22 mouse cellular contexts compared by ENCODE assay signal in genomic region chr6:124670281-124670900, GRCm38 (mm10). TPM values are rescaled to one million over a fixed set of nuclear protein-coding genes. Genes with fewer than 3 reads are reported as not detected.
A peak's percentile ranks its signal among the peaks of the same experiment; 100 is the strongest.
DNase-seq lines count a peak whose midpoint lies in the region; ATAC-seq and TF ChIP-seq lines count a peak whose summit lies in the region.
"Had no signal": no experiment of that assay in that cellular context is flagged by ENCODE, and none has a peak within 500 bp of the region (broad histone marks: within the 10 kb centered on the region; RNA-seq: fewer than 3 reads in every experiment).

No protein-coding gene starts in this region.

- no peaks in the 10 kb centered on the region for H3K9me3 ChIP-seq in hindbrain, embryonic 13.5 days
- no peaks in the 10 kb centered on the region for H3K9me3 ChIP-seq in forebrain, embryonic 10.5 days
- H3K9me3 ChIP-seq: embryonic facial prominence, embryonic 12.5 days; forebrain, embryonic 13.5 days; G1E; heart, embryonic 13.5 days; hindbrain, embryonic 12.5 days had no signal

- H3K27ac ChIP-seq in bone marrow, adult 2 months (ENCODE audit: control insufficient read depth, insufficient read depth, low read depth, low read length, poor library complexity), result 0 out of 2 replicates have a peak overlapping the region, but pooled peaks have one; percentile 13
- H3K27ac ChIP-seq in hindbrain, embryonic 13.5 days, result no peak overlapping the region
- no peak overlapping the region for H3K27ac ChIP-seq in forebrain, embryonic 10.5 days
- H3K27ac ChIP-seq: embryonic facial prominence, embryonic 12.5 days; forebrain, embryonic 13.5 days; heart, embryonic 13.5 days; hindbrain, embryonic 12.5 days; hindbrain, postnatal 0 days had no signal

- H3K4me1 ChIP-seq in bone marrow, adult 2 months (ENCODE audit: control insufficient read depth, insufficient read depth, low read length), result peaks cover 1% of the 10 kb centered on the region; the same call in 1 of the 2 replicates
- H3K4me1 ChIP-seq in hindbrain, embryonic 13.5 days (replicated peaks), result no peaks in the 10 kb centered on the region
- peaks cover 12% of the 10 kb centered on the region for H3K4me1 ChIP-seq in forebrain, embryonic 10.5 days
- H3K4me1 ChIP-seq: forebrain, embryonic 13.5 days had no signal

- ATAC-seq in cerebellum, adult (ENCODE audit: insufficient number of reproducible peaks, low FRiP score, low TSS enrichment), result no peak
- ATAC-seq in hindbrain, embryonic 13.5 days (ENCODE audit: low FRiP score), result no peak
- ATAC-seq: CD4-positive, CD25-positive, alpha-beta regulatory T cell, adult 4 months; forebrain, embryonic 13.5 days; forebrain, postnatal 0 days; hindbrain, postnatal 0 days had no signal

- H3K36me3 ChIP-seq in hindbrain, embryonic 13.5 days, result peaks cover 13% of the 10 kb centered on the region
- H3K36me3 ChIP-seq in forebrain, embryonic 10.5 days (replicated peaks), result peaks cover 18% of the 10 kb centered on the region
- H3K36me3 ChIP-seq: embryonic facial prominence, embryonic 12.5 days; hindbrain, embryonic 12.5 days had no signal

- H3K4me3 ChIP-seq in bone marrow, adult 2 months (replicated peaks; ENCODE audit: control insufficient read depth, low read depth, low read length), result no peak overlapping the region
- H3K4me3 ChIP-seq in hindbrain, embryonic 13.5 days, result no peak overlapping the region
- H3K4me3 ChIP-seq in forebrain, embryonic 10.5 days, result no peak overlapping the region
- H3K4me3 ChIP-seq: embryonic facial prominence, embryonic 12.5 days; forebrain, embryonic 13.5 days; heart, embryonic 13.5 days; hindbrain, embryonic 12.5 days had no signal

- TF ChIP-seq CTCF in bone marrow, adult 2 months (IDR thresholded peaks at IDR 0.05; ENCODE audit: control insufficient read depth, insufficient read depth, low read length), result no peak

- WGBS in bone marrow, adult 2 months, result 89% methylated on average over 7 of the region's 7 CpGs
- 92% methylated on average over 7 of the region's 7 CpGs for WGBS in hindbrain, embryonic 13.5 days
- WGBS in forebrain, embryonic 10.5 days, result 92% methylated on average over 7 of the region's 7 CpGs

- no peak overlapping the region for H3K4me2 ChIP-seq in hindbrain, embryonic 13.5 days
- H3K4me2 ChIP-seq: embryonic facial prominence, embryonic 12.5 days; forebrain, embryonic 13.5 days; heart, embryonic 13.5 days; hindbrain, embryonic 12.5 days had no signal

- TF ChIP-seq POLR2A in bone marrow, adult 2 months (IDR thresholded peaks at IDR 0.05; ENCODE audit: borderline replicate concordance, control insufficient read depth, low read depth, low read length), result no peak

- DNase-seq in cerebellum, adult 18-20 months, result peak; percentile 45 to 54
- peak; percentile 37 to 49 for DNase-seq in cerebellum, postnatal 36 days
- no peak for DNase-seq in cerebellum, adult 8-10 months
- DNase-seq in gonadal fat pad, adult 2 months (ENCODE audit: low read depth), result peak; percentile 50
- no peak for DNase-seq in forebrain, embryonic 10.5 days (ENCODE audit: extremely low spot score, low spot score)
- DNase-seq: adrenal gland, adult 8-10 months; B cell, adult 2 months; forebrain, postnatal 0 days; gastrocnemius, postnatal 14 days; heart, postnatal 36 days; kidney, adult 11 months had no signal

- no peaks in the 10 kb centered on the region for H3K27me3 ChIP-seq in hindbrain, embryonic 13.5 days
- H3K27me3 ChIP-seq in forebrain, embryonic 10.5 days (ENCODE audit: poor library complexity, severe bottlenecking), result no peaks in the 10 kb centered on the region
- H3K27me3 ChIP-seq: embryonic facial prominence, embryonic 12.5 days; forebrain, embryonic 13.5 days; heart, embryonic 13.5 days; hindbrain, embryonic 12.5 days had no signal

- H3K9ac ChIP-seq in hindbrain, embryonic 13.5 days, result no peak overlapping the region
- H3K9ac ChIP-seq: embryonic facial prominence, embryonic 12.5 days; forebrain, embryonic 13.5 days; forebrain, postnatal 0 days; heart, embryonic 13.5 days; hindbrain, embryonic 12.5 days had no signal

RNA-seq across cellular contexts. Expression of gene Lpcat3, which starts 7.6 kb away (rescaled TPM):
- polyA plus RNA-seq in bone marrow, adult 2 months (2011; ENCODE audit: insufficient read depth, insufficient read length, low replicate concordance, missing spikeins), result 67.0 and 77.5 TPM in 2 replicates
- 141 and 147 TPM in 2 replicates for polyA plus RNA-seq in gonadal fat pad, adult 2 months (2012; rRNA removed)
- polyA plus RNA-seq in hindbrain, embryonic 13.5 days (2015; fragmentation: Nextera tagmentation; extraction: Ambion mirVana), result 38.5 and 52.2 TPM in 2 replicates
- 38.8 and 44.1 TPM in 2 replicates for polyA plus RNA-seq in forebrain, embryonic 10.5 days (2016; fragmentation: Nextera tagmentation; extraction: Ambion mirVana)

RNA-seq across cellular contexts. Expression of gene C1s2, which starts 34.5 kb away (rescaled TPM):
- not detected in 2 replicates for polyA plus RNA-seq in bone marrow, adult 2 months (2011; ENCODE audit: insufficient read depth, insufficient read length, low replicate concordance, missing spikeins)
- polyA plus RNA-seq in gonadal fat pad, adult 2 months (2012; rRNA removed), result 2.1 and 2.5 TPM in 2 replicates
- polyA plus RNA-seq in hindbrain, embryonic 13.5 days (2015; fragmentation: Nextera tagmentation; extraction: Ambion mirVana), result 0.06 and 0.16 TPM in 2 replicates
- 0.05 TPM in 1 of 2 replicates, not detected in the other for polyA plus RNA-seq in forebrain, embryonic 10.5 days (2016; fragmentation: Nextera tagmentation; extraction: Ambion mirVana)
- polyA plus RNA-seq: CD4-positive, CD25-positive, alpha-beta regulatory T cell, adult 4 months; embryonic facial prominence, embryonic 12.5 days; forebrain, embryonic 13.5 days; G1E; heart, embryonic 13.5 days; hindbrain, embryonic 12.5 days; intestine, embryonic 14.5 days had no signal

RNA-seq across cellular contexts. Expression of gene Emg1, which starts 41.6 kb away (rescaled TPM):
- 101 and 149 TPM in 2 replicates for polyA plus RNA-seq in bone marrow, adult 2 months (2011; ENCODE audit: insufficient read depth, insufficient read length, low replicate concordance, missing spikeins)
- 43.6 and 44.2 TPM in 2 replicates for polyA plus RNA-seq in gonadal fat pad, adult 2 months (2012; rRNA removed)
- polyA plus RNA-seq in hindbrain, embryonic 13.5 days (2015; fragmentation: Nextera tagmentation; extraction: Ambion mirVana), result 111 and 118 TPM in 2 replicates
- polyA plus RNA-seq in forebrain, embryonic 10.5 days (2016; fragmentation: Nextera tagmentation; extraction: Ambion mirVana), result 255 and 270 TPM in 2 replicates

RNA-seq across cellular contexts. Expression of gene Phb2, which starts 41.7 kb away (rescaled TPM):
- polyA plus RNA-seq in bone marrow, adult 2 months (2011; ENCODE audit: insufficient read depth, insufficient read length, low replicate concordance, missing spikeins), result 143 and 213 TPM in 2 replicates
- 131 and 138 TPM in 2 replicates for polyA plus RNA-seq in gonadal fat pad, adult 2 months (2012; rRNA removed)
- polyA plus RNA-seq in hindbrain, embryonic 13.5 days (2015; fragmentation: Nextera tagmentation; extraction: Ambion mirVana), result 254 and 257 TPM in 2 replicates
- 490 and 492 TPM in 2 replicates for polyA plus RNA-seq in forebrain, embryonic 10.5 days (2016; fragmentation: Nextera tagmentation; extraction: Ambion mirVana)

Comparison
In these comparisons a context has a peak if more than half of its experiments do, and no peak if none do; other contexts are left out.
1. DNase-seq: peak in cerebellum, adult 18-20 months (2 of 2), cerebellum, postnatal 36 days (2 of 2) and gonadal fat pad, adult 2 months (single experiment); none in cerebellum, adult 8-10 months (single experiment) and forebrain, embryonic 10.5 days (single experiment).